Mouse (Mus musculus) adipocyte (in vitro differentiated cells): ENCODE results near the gene A430033K04Rik.

Experiments
- DNase-seq: peaks from one replicate; pipeline ENCODE4 v3.0.0-alpha.2; 2016; ENCODE audit warnings: low spot score

The A430033K04Rik gene

GRCm38 (mm10) chr5:138694496-138695167, 72.0 kb downstream of the A430033K04Rik start:
- no peak for DNase-seq

DNA sequence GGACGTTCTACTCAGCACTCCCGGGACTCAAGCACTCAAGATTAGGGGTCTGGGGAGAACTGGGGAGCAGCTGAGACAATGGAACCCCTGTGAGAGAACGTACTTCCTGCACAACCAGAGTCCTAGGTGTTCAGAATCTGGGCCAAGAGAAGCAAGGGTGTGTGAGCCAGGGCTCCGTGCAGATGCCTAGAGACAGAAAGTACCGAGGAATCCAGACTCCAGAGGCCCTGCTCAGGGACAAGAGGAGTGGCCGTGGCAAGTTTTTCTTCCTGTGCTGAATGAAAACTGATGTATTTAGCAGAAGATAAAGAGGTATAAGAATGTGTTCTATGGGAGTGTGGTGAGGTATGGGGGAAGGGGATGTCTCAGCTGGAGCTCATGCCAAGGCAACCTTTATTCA, 74.8 kb downstream of the A430033K04Rik start:
- DNase-seq = no peak
